Mouse (Mus musculus): ENCODE measurements around the gene Clk2. TPM values are rescaled to one million over a fixed set of nuclear protein-coding genes. Genes with fewer than 3 reads are reported as not detected.
A peak's percentile ranks its signal among the peaks of the same experiment; 100 is the strongest.
"Not testable (repeated sequence)": the region's sequence is repeated elsewhere in the genome, so short reads cannot be mapped to it uniquely, and the experiment has no call there.

Gene Clk2
- total RNA-seq, 2 experiments from 2014 or later, result 45.3 to 64.8 TPM

- peak; percentile 69 to 71 for DNase-seq (ENCODE audit: low spot score in 2 of 2)
Measured at GRCm38 (mm10) chr3:89159211-89159610, 5.4 kb upstream of the Clk2 start.

GRCm38 (mm10) chr3:89159616-89160344 lies 4.8 kb upstream of the Clk2 start, which contains the start of gene Hcn3:
Gene Hcn3 (minus strand): TSS chr3:89160196.
- peak; percentile 66 to 72 for DNase-seq (ENCODE audit: low spot score in 2 of 2)

GRCm38 (mm10) chr3:89161207-89161606 lies 3.4 kb upstream of the Clk2 start:
- not testable (repeated sequence) for DNase-seq (ENCODE audit: low spot score in 2 of 2)

DNA sequence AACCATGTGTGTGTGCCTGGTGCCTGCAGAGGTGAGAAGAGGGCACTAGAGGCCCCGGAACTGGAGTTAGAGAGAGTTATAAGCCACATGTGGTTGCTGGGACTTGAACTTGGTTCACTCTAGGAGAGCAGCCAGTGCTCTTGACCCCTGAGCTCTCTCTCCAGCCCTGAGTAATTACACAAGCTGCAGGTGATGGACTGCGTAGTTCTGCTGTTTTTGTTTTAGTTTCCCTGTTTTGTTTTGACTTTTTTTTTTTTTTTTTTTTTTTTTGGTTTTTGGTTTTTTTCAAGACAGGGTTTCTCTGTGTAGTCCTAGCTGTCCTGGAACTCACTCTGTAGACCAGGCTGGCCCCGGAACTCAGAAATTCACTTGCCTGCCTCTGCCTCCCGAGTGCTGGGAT lies 2.8 kb upstream of the Clk2 start:
- no peak for DNase-seq (ENCODE audit: low spot score in 2 of 2)

GRCm38 (mm10) chr3:89163123-89163522 lies 1.5 kb upstream of the Clk2 start:
- DNase-seq (ENCODE audit: low spot score in 2 of 2), result no peak

GRCm38 (mm10) chr3:89163643-89164245 lies 851 bp upstream of the Clk2 start:
- DNase-seq (ENCODE audit: low spot score in 2 of 2), result no peak

- DNase-seq (ENCODE audit: low spot score in 2 of 2), result no peak
Measured at GRCm38 (mm10) chr3:89165268-89165870, 774 bp downstream of the Clk2 start.

GRCm38 (mm10) chr3:89166945-89167344 lies 2.4 kb downstream of the Clk2 start:
- DNase-seq (ENCODE audit: low spot score in 2 of 2), result no peak

DNA sequence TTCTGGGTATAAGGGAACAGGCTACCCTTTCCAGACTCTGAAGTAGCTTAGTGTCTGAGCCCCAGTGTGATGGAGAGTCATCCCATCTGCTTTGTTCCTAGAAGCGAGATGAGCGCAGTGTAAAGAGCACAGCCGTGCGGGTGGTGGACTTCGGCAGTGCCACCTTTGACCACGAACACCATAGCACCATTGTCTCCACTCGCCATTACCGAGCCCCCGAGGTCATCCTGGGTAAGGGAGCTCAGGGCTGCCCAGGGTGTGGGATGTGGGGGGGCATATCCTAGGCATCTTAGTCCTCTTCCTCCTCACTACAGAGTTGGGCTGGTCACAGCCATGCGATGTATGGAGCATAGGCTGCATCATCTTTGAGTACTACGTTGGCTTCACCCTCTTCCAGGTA lies 10.2 kb downstream of the Clk2 start:
- no peak for DNase-seq (ENCODE audit: low spot score in 2 of 2)

- DNase-seq (ENCODE audit: low spot score in 2 of 2), result no peak
Measured at GRCm38 (mm10) chr3:89175544-89175943, 10.9 kb downstream of the Clk2 start.

DNA sequence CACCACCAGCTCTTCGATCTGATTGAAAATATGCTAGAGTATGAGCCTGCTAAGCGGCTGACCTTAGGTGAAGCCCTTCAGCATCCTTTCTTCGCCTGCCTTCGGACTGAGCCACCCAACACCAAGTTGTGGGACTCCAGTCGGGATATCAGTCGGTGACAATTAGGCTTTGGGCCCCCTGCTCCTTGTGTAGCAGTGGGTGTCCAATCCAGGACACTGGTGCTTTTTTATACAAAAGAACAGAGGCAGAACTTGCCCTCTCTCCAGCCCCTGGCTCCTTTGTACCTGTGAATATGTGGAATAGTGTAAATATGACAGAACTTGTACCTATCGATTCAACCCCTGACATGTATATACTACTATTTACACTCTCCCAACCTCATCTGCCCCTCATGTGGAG lies 11.8 kb downstream of the Clk2 start:
- DNase-seq (ENCODE audit: low spot score in 2 of 2), result no peak

DNA sequence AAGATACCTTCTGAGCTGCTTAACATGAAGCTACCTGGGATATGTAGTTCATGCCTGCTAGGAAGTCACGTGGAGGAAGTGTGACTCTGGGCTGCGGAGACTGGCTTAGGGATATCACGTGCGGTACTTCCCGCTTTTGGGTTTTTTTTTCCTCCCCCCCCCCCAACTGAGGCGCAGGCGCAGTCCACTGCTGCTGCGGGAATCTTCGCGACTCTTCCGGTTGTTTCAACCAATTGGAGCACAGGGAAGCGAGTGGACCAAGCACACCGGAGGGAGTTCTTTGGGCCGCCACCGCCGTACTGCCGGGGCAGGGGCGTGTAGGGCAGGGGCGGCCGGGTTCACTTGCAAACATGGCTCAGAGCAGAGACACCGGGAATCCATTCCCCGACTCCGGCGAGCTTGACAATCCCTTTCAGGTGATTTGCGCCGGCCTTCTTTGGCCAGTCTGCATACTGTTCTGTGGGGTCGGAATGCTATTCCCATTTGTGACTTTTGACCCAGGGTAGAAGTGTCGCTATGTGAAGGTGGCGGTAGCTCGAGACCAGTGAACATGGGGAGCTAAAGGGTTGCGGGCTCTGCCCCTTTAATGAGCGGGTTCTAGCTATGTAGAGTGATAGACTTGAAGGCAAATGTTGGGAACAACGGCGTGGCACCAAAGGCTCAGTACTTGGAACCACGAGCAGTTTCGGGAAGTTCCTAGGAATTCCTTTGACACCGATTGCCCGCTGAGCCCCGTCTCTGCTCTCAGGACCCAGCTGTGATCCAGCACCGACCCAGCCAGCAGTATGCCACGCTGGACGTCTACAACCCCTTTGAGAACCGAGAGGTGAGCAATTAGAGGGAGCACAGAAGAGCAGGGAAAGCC lies 12.9 kb downstream of the Clk2 start, which contains the start of gene Scamp3:
TSS of gene Scamp3 (plus strand) at position 232 of the 865 bp plus-strand sequence.
- peak; percentile 75 to 78 for DNase-seq (ENCODE audit: low spot score in 2 of 2)

- DNase-seq (ENCODE audit: low spot score in 2 of 2), result no peak
Measured at GRCm38 (mm10) chr3:89178107-89178385, 13.5 kb downstream of the Clk2 start.

GRCm38 (mm10) chr3:89179056-89179455 lies 14.5 kb downstream of the Clk2 start:
- DNase-seq (ENCODE audit: low spot score in 2 of 2), result no peak

GRCm38 (mm10) chr3:89181749-89182500 lies 17.3 kb downstream of the Clk2 start:
- DNase-seq (ENCODE audit: low spot score in 2 of 2), result no peak

GRCm38 (mm10) chr3:89182531-89183057 lies 18.0 kb downstream of the Clk2 start:
- DNase-seq (ENCODE audit: low spot score in 2 of 2), result no peak

DNA sequence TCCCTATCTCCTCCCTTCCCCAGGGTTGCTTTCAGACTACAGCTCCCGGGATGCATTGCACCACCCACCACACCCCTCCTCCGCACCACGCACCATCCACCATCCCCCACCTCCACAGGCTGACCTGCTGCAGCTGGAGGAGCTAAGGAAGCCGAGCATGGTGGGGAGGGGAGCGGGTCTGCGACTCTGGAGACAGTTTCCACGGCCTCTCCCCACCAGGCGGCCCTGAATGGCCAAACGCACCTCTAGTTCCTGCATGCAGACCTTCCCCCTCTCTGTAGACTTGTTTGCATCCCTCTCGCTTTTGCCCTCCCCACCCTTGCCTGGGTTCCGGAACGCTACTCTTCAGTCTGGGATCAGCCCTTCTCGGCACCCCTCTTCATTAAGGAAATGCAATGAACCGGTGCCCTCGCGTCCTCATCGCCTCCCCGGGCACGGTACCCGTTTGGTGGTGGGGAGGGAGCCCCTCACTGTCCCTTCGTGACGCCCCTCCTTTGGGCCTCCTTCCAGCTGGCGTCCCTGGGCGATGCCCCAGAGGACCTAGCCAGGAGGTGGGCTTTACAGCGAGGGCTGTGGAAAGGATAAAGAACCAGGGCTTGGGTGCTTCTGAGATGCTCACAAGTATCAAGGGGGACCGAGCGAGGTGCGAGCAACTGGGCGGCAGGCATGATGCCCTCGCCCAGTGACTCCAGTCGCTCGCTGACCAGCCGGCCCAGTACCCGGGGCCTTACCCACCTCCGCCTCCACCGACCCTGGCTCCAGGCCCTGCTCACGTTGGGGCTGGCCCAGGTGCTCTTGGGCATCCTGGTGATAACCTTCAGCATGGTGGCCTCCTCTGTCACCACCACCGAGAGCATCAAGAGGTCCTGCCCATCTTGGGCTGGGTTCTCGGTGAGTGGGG lies 18.7 kb downstream of the Clk2 start, which contains the start of gene Fam189b:
TSS of gene Fam189b (plus strand) at position 86 of the 901 bp plus-strand sequence.
- peak; percentile 71 for DNase-seq (ENCODE audit: low spot score in 2 of 2)

GRCm38 (mm10) chr3:89183959-89184315 lies 19.3 kb downstream of the Clk2 start:
- no peak for DNase-seq (ENCODE audit: low spot score in 2 of 2)

DNA sequence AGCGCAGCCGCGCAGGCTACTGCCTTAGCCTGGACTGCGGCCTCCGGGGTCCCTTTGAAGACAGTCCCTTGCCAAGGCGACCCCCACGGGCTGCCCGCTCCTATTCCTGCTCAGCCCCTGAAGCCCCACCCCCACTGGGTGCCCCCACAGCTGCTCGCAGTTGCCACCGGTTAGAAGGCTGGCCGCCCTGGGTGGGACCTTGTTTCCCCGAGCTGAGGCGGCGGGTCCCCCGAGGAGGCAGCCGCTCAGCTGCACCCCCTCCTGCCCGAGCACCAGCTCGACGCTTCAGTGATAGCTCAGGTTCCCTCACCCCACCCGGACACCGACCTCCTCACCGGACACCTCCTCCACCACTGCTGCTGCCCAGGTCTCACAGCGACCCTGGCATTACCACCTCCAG lies 22.6 kb downstream of the Clk2 start:
- no peak for DNase-seq (ENCODE audit: low spot score in 2 of 2)
